Mouse (Mus musculus) cerebellum, adult 2 months (tissue): Measurements from ENCODE around the gene Ankrd13b. TPM values are rescaled to one million over a fixed set of nuclear protein-coding genes. Genes with fewer than 3 reads are reported as not detected.

Source experiments
- DNase-seq, 2 experiments: peaks; one replicate each; pipeline ENCODE4 v3.0.0; 2021
- H3K27ac ChIP-seq: fragments of 200-500 bp; 2 replicates; pipeline ENCODE4 v1.5.1; 2012; ENCODE audit warnings: low read length, control low read depth, inconsistent platforms; ENCODE audit not compliant: insufficient read depth
- H3K27me3 ChIP-seq: fragments of 200-500 bp; 2 replicates; pipeline ENCODE4 v1.6.1; 2012; ENCODE audit warnings: inconsistent platforms, mild to moderate bottlenecking, low read length, moderate library complexity; ENCODE audit not compliant: control insufficient read depth, insufficient read depth
- H3K4me1 ChIP-seq: fragments of 200-500 bp; 2 replicates; pipeline ENCODE4 v1.6.1; 2011; ENCODE audit warnings: low read length; ENCODE audit not compliant: control insufficient read depth, insufficient read depth
- H3K4me3 ChIP-seq: fragments of 200-500 bp; replicated peaks from 2 replicates; pipeline ENCODE3; 2011; ENCODE audit warnings: mild to moderate bottlenecking, low read depth, low read length, control low read depth; ENCODE audit not compliant: insufficient read depth
- CTCF ChIP-seq: fragments of 200-500 bp; IDR thresholded peaks from 2 replicates; pipeline ENCODE4 v1.5.1; 2011; ENCODE audit warnings: low read depth, mild to moderate bottlenecking, control low read depth, low read length, moderate library complexity, borderline replicate concordance; ENCODE audit not compliant: insufficient read depth
- POLR2A ChIP-seq: fragments of 200-500 bp; IDR thresholded peaks from 2 replicates; pipeline ENCODE4 v1.6.1; 2011; ENCODE audit warnings: low read length, control low read depth, borderline replicate concordance; ENCODE audit not compliant: insufficient read depth
- WGBS: fragments of 180-500 bp; shearing (Covaris S2); methylation state at CpG from one replicate; pipeline ENCODE4 v1.1.7; 2018; 5-methylcytosine and 5-hydroxymethylcytosine counted together
- polyA plus RNA-seq: library from polyadenylated mRNA; depleted of rRNA; stranded (reverse); fragments of >200 nt; gene quantifications from 2 replicates; pipeline ENCODE4 v1.2.3, GENCODE M21; 2012; rRNA removed

Gene Ankrd13b
- polyA plus RNA-seq, 1 experiment, result 106 TPM

GRCm38 (mm10) chr11:77440081-77440480 is 49.4 kb downstream of the Ankrd13b start:
- TF ChIP-seq POLR2A (no peak), CTCF (no peak)
- Histone ChIP-seq H3K4me1 (peaks cover 3% of the 10 kb centered on the region; the same call in 1 of the 2 replicates), H3K27me3 (no peaks in the 10 kb centered on the region), H3K4me3 (no peak overlapping the region), H3K27ac (no peak overlapping the region)
- 80% methylated on average over 9 of the region's 9 CpGs for WGBS
- no peak for DNase-seq

GRCm38 (mm10) chr11:77437026-77437425 is 52.5 kb downstream of the Ankrd13b start:
- 90% methylated on average over 2 of the region's 2 CpGs for WGBS
- H3K27me3 ChIP-seq, result no peaks in the 10 kb centered on the region
- no peak overlapping the region for H3K27ac ChIP-seq
- H3K4me1 ChIP-seq, result no peaks in the 10 kb centered on the region; the same call in 1 of the 2 replicates
- TF ChIP-seq POLR2A (no peak), CTCF (no peak)
- no peak overlapping the region for H3K4me3 ChIP-seq
- DNase-seq, result no peak

- DNase-seq, result no peak
- Histone ChIP-seq H3K4me1 (no peaks in the 10 kb centered on the region), H3K27ac (no peak overlapping the region), H3K27me3 (no peaks in the 10 kb centered on the region), H3K4me3 (no peak overlapping the region)
- WGBS, result 73% methylated on average over 1 of the region's 1 CpGs
- TF ChIP-seq POLR2A (no peak), CTCF (no peak)
Measured at GRCm38 (mm10) chr11:77428446-77428845, 61.0 kb downstream of the Ankrd13b start.

GRCm38 (mm10) chr11:77423175-77423859 is 66.2 kb downstream of the Ankrd13b start:
- 44% methylated on average over 4 of the region's 4 CpGs for WGBS
- DNase-seq, result no peak
- Histone ChIP-seq H3K27ac (no peak overlapping the region), H3K4me1 (no peaks in the 10 kb centered on the region), H3K4me3 (no peak overlapping the region), H3K27me3 (no peaks in the 10 kb centered on the region)
- TF ChIP-seq CTCF (no peak), POLR2A (no peak)

Other genes with a start within 250 kb of the Ankrd13b start
- 134 and 148 TPM in 2 replicates for gene Coro6, start 27.3 kb downstream of the Ankrd13b start, polyA plus RNA-seq
- gene Git1, start 3.9 kb upstream of the Ankrd13b start, polyA plus RNA-seq, result 106 and 110 TPM in 2 replicates
- gene Abhd15, start 25.4 kb upstream of the Ankrd13b start, polyA plus RNA-seq, result 0.98 and 1.0 TPM in 2 replicates
- 11.6 and 12.8 TPM in 2 replicates for gene Trp53i13, start 26.3 kb upstream of the Ankrd13b start, polyA plus RNA-seq
- gene Gm10392, start 29.5 kb upstream of the Ankrd13b start, polyA plus RNA-seq, result not detected in 2 replicates
- 26.7 and 26.8 TPM in 2 replicates for gene Taok1, start 118.1 kb upstream of the Ankrd13b start, polyA plus RNA-seq
- 21.5 and 23.6 TPM in 2 replicates for gene Nufip2, start 196.5 kb upstream of the Ankrd13b start, polyA plus RNA-seq
- gene Cryba1, start 235.6 kb upstream of the Ankrd13b start, polyA plus RNA-seq, result not detected in 2 replicates